Mouse (Mus musculus) neutrophil, adult 59 days (primary cell): Measurements from ENCODE around the gene Pheta1. TPM values are rescaled to one million over a fixed set of nuclear protein-coding genes. Genes with fewer than 3 reads are reported as not detected.

Experiments used
- total RNA-seq, 2 experiments: library from RNA; stranded (reverse); gene quantifications; 1 replicate in 1 of 2; 2 replicates in 1 of 2; pipeline ENCODE4 v1.2.4; 2023

The Pheta1 gene
- total RNA-seq = 1 to 10 TPM; 2.6 to 3.2 TPM

GRCm38 (mm10) chr5:121848743-121849142 is at the start of gene Pheta1:
Pheta1 (plus strand) TSS chr5:121848984.

GRCm38 (mm10) chr5:121837441-121838340 is 11.1 kb upstream of the Pheta1 start, which contains the start of gene Sh2b3:
Sh2b3 (minus strand) TSS chr5:121837646.

Other genes with a start within 250 kb of the Pheta1 start
- gene Acad12, start 230.0 kb upstream of the Pheta1 start, total RNA-seq = 1 to 10 TPM; 4.3 to 4.9 TPM
- gene Acad10, start 188.5 kb upstream of the Pheta1 start, total RNA-seq = 1 to 10 TPM; 2.9 to 4.7 TPM
- 10 to 100 TPM; 64.0 to 74.1 TPM for gene Brap, start 188.4 kb upstream of the Pheta1 start, total RNA-seq
- 10 to 100 TPM; 52.6 to 63.8 TPM for gene Atxn2, start 137.6 kb upstream of the Pheta1 start, total RNA-seq
- 10 to 100 TPM; 70.9 to 83.1 TPM for gene Sh2b3, start 11.3 kb upstream of the Pheta1 start, total RNA-seq
- gene Cux2, start 201.1 kb downstream of the Pheta1 start, total RNA-seq = under 1 TPM; 0.22 to 0.69 TPM